Mouse (Mus musculus): Measurements from ENCODE around the gene Sap30bp. TPM values are rescaled to one million over a fixed set of nuclear protein-coding genes. Genes with fewer than 3 reads are reported as not detected.

Sap30bp gene
- total and polyA plus RNA-seq, 2 experiments from 2014 or later, result 49.5 to 60.4 TPM

GRCm38 (mm10) chr11:115920110-115920818, 12.8 kb upstream of the Sap30bp start:
- peak; percentile 66 for TF ChIP-seq CTCF (IDR thresholded peaks at IDR 0.05; ENCODE audit: low read depth)
- Histone ChIP-seq H3K9ac (no peak overlapping the region), H3K9me3 (ENCODE audit: low read length) (no peaks in the 10 kb centered on the region), H3K4me2 (ENCODE audit: low read depth) (no peak overlapping the region), H3K4me1 (ENCODE audit: insufficient read depth) (no peaks in the 10 kb centered on the region), H3K4me3 (ENCODE audit: low read depth, low read length) (no peak overlapping the region), H3K36me3 (ENCODE audit: insufficient read depth) (peaks cover 42% of the 10 kb centered on the region), H3K27ac (ENCODE audit: low read depth, low read length) (no peak overlapping the region), H3K27me3 (ENCODE audit: insufficient read depth, low read length) (no peaks in the 10 kb centered on the region)
- 36% methylated on average over 6 of the region's 6 CpGs for WGBS
- ATAC-seq (peak; percentile 38; the same call in 1 of the 2 replicates), DNase-seq (peak; percentile 45)

GRCm38 (mm10) chr11:115921986-115922385, 11.1 kb upstream of the Sap30bp start:
- 97% methylated on average over 1 of the region's 1 CpGs for WGBS
- no peak for DNase-seq

GRCm38 (mm10) chr11:115929031-115929430, 4.1 kb upstream of the Sap30bp start:
- no peaks in the 10 kb centered on the region for H3K27me3 ChIP-seq (ENCODE audit: insufficient read depth, low read length)
- peaks cover 29% of the 10 kb centered on the region for H3K36me3 ChIP-seq (ENCODE audit: insufficient read depth)
- H3K9ac ChIP-seq, result no peak overlapping the region
- no peak overlapping the region for H3K27ac ChIP-seq (ENCODE audit: low read depth, low read length)
- DNase-seq, result no peak
- H3K4me2 ChIP-seq (ENCODE audit: low read depth), result no peak overlapping the region
- no peak for TF ChIP-seq CTCF (IDR thresholded peaks at IDR 0.05; ENCODE audit: low read depth)
- H3K4me1 ChIP-seq (ENCODE audit: insufficient read depth), result peaks cover 11% of the 10 kb centered on the region; the same call in 1 of the 2 replicates
- no peak overlapping the region for H3K4me3 ChIP-seq (ENCODE audit: low read depth, low read length)
- 90% methylated on average over 8 of the region's 8 CpGs for WGBS
- no peaks in the 10 kb centered on the region for H3K9me3 ChIP-seq (ENCODE audit: low read length)
- no peak for ATAC-seq

More at GRCm38 (mm10) chr11:115921986-115922385, 11.1 kb upstream of the Sap30bp start:
- Histone ChIP-seq H3K4me3 (ENCODE audit: low read depth, low read length) (no peak overlapping the region), H3K4me2 (ENCODE audit: low read depth) (no peak overlapping the region), H3K9me3 (ENCODE audit: low read length) (no peaks in the 10 kb centered on the region), H3K9ac (no peak overlapping the region), H3K27me3 (ENCODE audit: insufficient read depth, low read length) (no peaks in the 10 kb centered on the region), H3K4me1 (ENCODE audit: insufficient read depth) (no peaks in the 10 kb centered on the region), H3K36me3 (ENCODE audit: insufficient read depth) (peaks cover 36% of the 10 kb centered on the region), H3K27ac (ENCODE audit: low read depth, low read length) (no peak overlapping the region)
- no peak for ATAC-seq
- no peak for TF ChIP-seq CTCF (IDR thresholded peaks at IDR 0.05; ENCODE audit: low read depth)

GRCm38 (mm10) chr11:115929818-115930217, 3.3 kb upstream of the Sap30bp start:
- no peak for TF ChIP-seq CTCF (IDR thresholded peaks at IDR 0.05; ENCODE audit: low read depth)
- Histone ChIP-seq H3K27ac (ENCODE audit: low read depth, low read length) (no peak overlapping the region), H3K9me3 (ENCODE audit: low read length) (no peaks in the 10 kb centered on the region), H3K4me1 (ENCODE audit: insufficient read depth) (peaks cover 19% of the 10 kb centered on the region), H3K4me2 (ENCODE audit: low read depth) (no peak overlapping the region), H3K4me3 (ENCODE audit: low read depth, low read length) (no peak overlapping the region), H3K9ac (no peak overlapping the region), H3K36me3 (ENCODE audit: insufficient read depth) (peaks cover 23% of the 10 kb centered on the region), H3K27me3 (ENCODE audit: insufficient read depth, low read length) (no peaks in the 10 kb centered on the region)
- ATAC-seq (no peak), DNase-seq (no peak)
- WGBS, result 71% methylated on average over 3 of the region's 3 CpGs

GRCm38 (mm10) chr11:115931235-115931634, 1.8 kb upstream of the Sap30bp start:
- ATAC-seq (no peak), DNase-seq (no peak)
- Histone ChIP-seq H3K4me1 (ENCODE audit: insufficient read depth) (peaks cover 21% of the 10 kb centered on the region), H3K4me2 (ENCODE audit: low read depth) (no peak overlapping the region), H3K27ac (ENCODE audit: low read depth, low read length) (no peak overlapping the region), H3K4me3 (ENCODE audit: low read depth, low read length) (no peak overlapping the region), H3K36me3 (ENCODE audit: insufficient read depth) (peaks cover 22% of the 10 kb centered on the region), H3K9me3 (ENCODE audit: low read length) (no peaks in the 10 kb centered on the region), H3K27me3 (ENCODE audit: insufficient read depth, low read length) (no peaks in the 10 kb centered on the region), H3K9ac (no peak overlapping the region)
- WGBS, result 74% methylated on average over 3 of the region's 3 CpGs
- TF ChIP-seq CTCF (IDR thresholded peaks at IDR 0.05; ENCODE audit: low read depth), result no peak

GRCm38 (mm10) chr11:115933747-115934110, 647 bp downstream of the Sap30bp start:
- Histone ChIP-seq H3K36me3 (ENCODE audit: insufficient read depth) (peaks cover 19% of the 10 kb centered on the region), H3K27me3 (ENCODE audit: insufficient read depth, low read length) (no peaks in the 10 kb centered on the region), H3K4me3 (ENCODE audit: low read depth, low read length) (peak overlapping the region; percentile 75), H3K4me1 (ENCODE audit: insufficient read depth) (peaks cover 21% of the 10 kb centered on the region), H3K4me2 (ENCODE audit: low read depth) (peak overlapping the region; percentile 77), H3K27ac (ENCODE audit: low read depth, low read length) (peak overlapping the region; percentile 75), H3K9me3 (ENCODE audit: low read length) (no peaks in the 10 kb centered on the region), H3K9ac (peak overlapping the region; percentile 76)
- DNase-seq, result no peak
- ATAC-seq, result peak; percentile 30
- WGBS, result 1% methylated on average over 16 of the region's 16 CpGs
- TF ChIP-seq CTCF (IDR thresholded peaks at IDR 0.05; ENCODE audit: low read depth), result no peak

GRCm38 (mm10) chr11:115939690-115940329, 6.7 kb downstream of the Sap30bp start:
- Histone ChIP-seq H3K4me3 (ENCODE audit: low read depth, low read length) (no peak overlapping the region), H3K27ac (ENCODE audit: low read depth, low read length) (no peak overlapping the region), H3K9ac (no peak overlapping the region), H3K9me3 (ENCODE audit: low read length) (no peaks in the 10 kb centered on the region), H3K4me1 (ENCODE audit: insufficient read depth) (peaks cover 3% of the 10 kb centered on the region), H3K27me3 (ENCODE audit: insufficient read depth, low read length) (no peaks in the 10 kb centered on the region), H3K4me2 (ENCODE audit: low read depth) (no peak overlapping the region), H3K36me3 (ENCODE audit: insufficient read depth) (peaks cover 74% of the 10 kb centered on the region)
- 36% methylated on average over 6 of the region's 6 CpGs for WGBS
- TF ChIP-seq CTCF (IDR thresholded peaks at IDR 0.05; ENCODE audit: low read depth), result peak; percentile 82
- ATAC-seq (peak; percentile 36; the same call in 1 of the 2 replicates), DNase-seq (peak; percentile 87)
